Mouse (Mus musculus) heart, embryonic 10.5 days (tissue): ENCODE measurements at regions not wholly inside any gene's neighbourhood (a gene's known extent, or its start where the extent isn't known, plus 50 kb on each side); places are given as distances from the start of the nearest gene placed in this dataset.

Experiments used
- DNase-seq: peaks from one replicate; pipeline ENCODE4 v3.0.0-alpha.2; 2017; ENCODE audit warnings: low spot score
- H3K27ac ChIP-seq: fragments of 300-500 bp; sonication (generic); 2 replicates; pipeline ENCODE4 v1.5.1; 2016; ENCODE audit warnings: mild to moderate bottlenecking
- H3K27me3 ChIP-seq: fragments of 300-500 bp; sonication (generic); 2 replicates; pipeline ENCODE4 v1.6.1; 2016; ENCODE audit warnings: mild to moderate bottlenecking; ENCODE audit not compliant: poor library complexity, insufficient read depth, severe bottlenecking
- H3K36me3 ChIP-seq: fragments of 300-500 bp; sonication (generic); 2 replicates; pipeline ENCODE4 v1.6.1; 2016; ENCODE audit warnings: mild to moderate bottlenecking, moderate library complexity
- H3K4me1 ChIP-seq: fragments of 300-500 bp; sonication (generic); 2 replicates; pipeline ENCODE4 v1.6.1; 2016; ENCODE audit warnings: mild to moderate bottlenecking
- H3K4me3 ChIP-seq: fragments of 300-500 bp; sonication (generic); 2 replicates; pipeline ENCODE4 v1.5.1; 2016; ENCODE audit warnings: mild to moderate bottlenecking, moderate library complexity
- H3K9me3 ChIP-seq: fragments of 300-500 bp; sonication (generic); 2 replicates; pipeline ENCODE4 v1.6.1; 2016; ENCODE audit warnings: mild to moderate bottlenecking, moderate library complexity
- WGBS: fragments of 180-500 bp; shearing (Covaris S2); methylation state at CpG from one replicate; pipeline ENCODE4 v1.1.7; 2016; 5-methylcytosine and 5-hydroxymethylcytosine counted together

DNA sequence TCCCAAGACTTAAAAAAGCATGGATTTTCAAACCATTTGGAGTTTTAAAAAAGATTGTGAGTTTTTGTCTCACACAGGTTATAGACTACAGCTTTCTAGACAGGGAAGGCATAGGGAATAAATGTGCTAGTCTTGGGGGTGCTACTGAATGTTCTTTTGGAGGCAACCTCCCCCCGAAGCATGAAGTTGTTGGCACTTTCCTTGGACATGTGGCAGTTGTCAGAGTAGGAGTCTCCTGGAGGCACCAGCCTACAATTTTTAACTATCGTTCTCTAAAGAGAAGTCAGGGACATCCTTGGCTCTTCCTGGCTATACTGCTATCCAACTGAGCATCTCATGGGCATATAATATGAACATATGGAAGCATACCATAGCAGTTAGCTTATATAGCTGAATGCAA is 112.7 kb upstream of the Asb5 start:
- H3K27me3 ChIP-seq: no peaks in the 10 kb centered on the region
- no peak overlapping the region for H3K4me3 ChIP-seq
- no peak for DNase-seq
- no peaks in the 10 kb centered on the region for H3K9me3 ChIP-seq
- WGBS: 68% methylated on average over 2 of the region's 2 CpGs
- H3K36me3 ChIP-seq: no peaks in the 10 kb centered on the region
- no peak overlapping the region for H3K27ac ChIP-seq
- no peaks in the 10 kb centered on the region for H3K4me1 ChIP-seq

- no peaks in the 10 kb centered on the region for H3K36me3 ChIP-seq
- no peaks in the 10 kb centered on the region for H3K9me3 ChIP-seq
- 74% methylated on average over 2 of the region's 2 CpGs for WGBS
- H3K27me3 ChIP-seq: no peaks in the 10 kb centered on the region
- H3K4me3 ChIP-seq: no peak overlapping the region
- H3K27ac ChIP-seq: no peak overlapping the region
- DNase-seq: no peak
- no peaks in the 10 kb centered on the region for H3K4me1 ChIP-seq
These were observed 111.3 kb upstream of the Asb5 start for GRCm38 (mm10) chr8:54418035-54418434.

GRCm38 (mm10) chr8:54420339-54421098 is 108.9 kb upstream of the Asb5 start:
- Histone ChIP-seq H3K36me3 (no peaks in the 10 kb centered on the region), H3K9me3 (no peaks in the 10 kb centered on the region), H3K4me1 (no peaks in the 10 kb centered on the region), H3K27ac (no peak overlapping the region), H3K27me3 (no peaks in the 10 kb centered on the region), H3K4me3 (no peak overlapping the region)
- DNase-seq: no peak
- WGBS: 64% methylated on average over 6 of the region's 6 CpGs

- H3K27ac ChIP-seq: no peak overlapping the region
- no peak for DNase-seq
- H3K27me3 ChIP-seq: no peaks in the 10 kb centered on the region
- H3K9me3 ChIP-seq: no peaks in the 10 kb centered on the region
- H3K36me3 ChIP-seq: no peaks in the 10 kb centered on the region
- H3K4me1 ChIP-seq: no peaks in the 10 kb centered on the region
- H3K4me3 ChIP-seq: no peak overlapping the region
- WGBS: 76% methylated on average over 3 of the region's 3 CpGs
These were observed 104.3 kb upstream of the Asb5 start for GRCm38 (mm10) chr8:54425039-54425438.

DNA sequence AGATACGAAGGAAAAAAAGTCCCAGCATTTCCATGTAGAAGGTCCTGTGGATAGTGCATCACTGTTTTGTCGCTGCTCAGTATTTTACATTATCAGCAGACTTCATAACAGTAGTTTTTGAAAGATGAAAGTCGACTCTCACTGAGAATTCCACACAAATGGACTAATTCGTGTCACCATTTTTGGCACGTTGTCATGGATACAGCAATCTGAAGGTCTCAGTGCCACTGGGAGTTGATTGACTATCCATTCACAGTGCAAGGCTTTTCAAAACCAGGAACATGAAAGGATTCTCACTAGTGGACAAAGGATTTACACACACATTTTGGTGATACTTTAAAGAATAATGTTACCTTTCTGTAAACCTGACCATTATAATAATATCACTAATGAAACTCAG is 93.7 kb upstream of the Asb5 start:
- no peaks in the 10 kb centered on the region for H3K27me3 ChIP-seq
- H3K36me3 ChIP-seq: no peaks in the 10 kb centered on the region
- H3K4me3 ChIP-seq: no peak overlapping the region
- H3K27ac ChIP-seq: no peak overlapping the region
- no peaks in the 10 kb centered on the region for H3K9me3 ChIP-seq
- DNase-seq: no peak
- H3K4me1 ChIP-seq: no peaks in the 10 kb centered on the region
- WGBS: 82% methylated on average over 5 of the region's 5 CpGs

DNA sequence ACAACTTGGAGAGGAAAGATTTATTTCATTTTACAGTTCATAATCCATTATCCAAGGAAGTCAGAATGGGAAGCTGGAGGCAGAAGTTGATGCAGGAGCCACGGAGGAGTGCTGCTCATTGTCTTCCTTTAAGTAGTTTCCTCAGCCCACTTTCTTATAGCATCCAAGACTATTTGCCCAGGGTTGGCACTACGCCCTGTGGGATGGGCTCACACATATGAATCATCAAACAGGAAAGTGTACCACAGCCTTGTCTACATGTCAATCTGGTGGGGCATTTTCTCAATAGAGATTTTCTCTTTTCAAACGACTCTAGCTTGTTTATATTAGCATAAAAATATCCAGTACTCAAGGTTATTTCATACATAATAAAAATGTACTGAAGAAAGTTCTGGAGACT is 88.2 kb upstream of the Asb5 start:
- H3K27me3 ChIP-seq: no peaks in the 10 kb centered on the region
- WGBS: 67% methylated on average over 3 of the region's 3 CpGs
- no peak overlapping the region for H3K27ac ChIP-seq
- DNase-seq: no peak
- H3K4me1 ChIP-seq: peaks cover 2% of the 10 kb centered on the region; the same call in 1 of the 2 replicates
- no peak overlapping the region for H3K4me3 ChIP-seq
- H3K9me3 ChIP-seq: no peaks in the 10 kb centered on the region
- no peaks in the 10 kb centered on the region for H3K36me3 ChIP-seq

DNA sequence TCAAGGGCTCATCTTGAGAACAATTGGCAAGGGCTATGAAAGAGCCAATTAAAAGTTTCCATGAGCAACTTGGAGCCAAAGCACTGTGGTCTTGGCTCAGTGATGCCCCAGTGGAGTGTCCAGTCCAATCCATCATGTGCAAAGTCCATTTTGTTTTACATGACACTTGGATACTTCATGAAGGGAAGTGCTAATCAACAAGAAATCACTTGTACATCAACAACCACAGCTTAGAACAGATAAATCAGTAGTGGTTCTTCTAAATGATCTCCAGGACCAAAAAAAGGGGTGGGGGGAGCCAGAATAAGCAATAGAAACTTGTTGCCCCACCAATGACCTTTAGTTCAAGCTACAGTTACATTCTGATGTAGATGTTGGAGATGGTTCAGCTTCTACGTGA is 87.0 kb upstream of the Asb5 start:
- DNase-seq: no peak
- no peak overlapping the region for H3K4me3 ChIP-seq
- H3K9me3 ChIP-seq: no peaks in the 10 kb centered on the region
- 69% methylated on average over 1 of the region's 1 CpGs for WGBS
- H3K27me3 ChIP-seq: no peaks in the 10 kb centered on the region
- H3K36me3 ChIP-seq: no peaks in the 10 kb centered on the region
- H3K27ac ChIP-seq: no peak overlapping the region
- H3K4me1 ChIP-seq: peaks cover 4% of the 10 kb centered on the region; the same call in 1 of the 2 replicates

DNA sequence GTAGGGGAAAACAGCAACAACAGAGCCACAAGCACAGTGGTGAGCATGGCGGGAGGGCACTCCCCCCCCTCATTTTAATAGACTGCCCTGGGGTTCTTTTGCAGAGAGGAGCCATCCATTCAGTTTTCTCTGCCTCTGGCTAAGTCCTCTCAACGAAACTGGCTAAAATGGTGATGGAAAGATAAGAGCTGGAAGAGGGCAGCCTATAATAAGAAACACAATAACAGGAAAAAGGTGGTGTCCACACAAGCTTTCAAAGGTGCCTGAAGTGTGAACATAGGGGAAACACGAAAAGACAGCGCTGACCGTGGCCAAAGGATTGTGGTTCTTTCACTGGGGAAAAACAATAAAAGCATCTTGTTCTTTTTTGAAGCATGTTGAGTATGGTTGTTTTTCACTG is 83.0 kb upstream of the Asb5 start:
- no peak overlapping the region; the same call in 1 of the 2 replicates for H3K27ac ChIP-seq
- no peaks in the 10 kb centered on the region for H3K27me3 ChIP-seq
- 27% methylated on average over 5 of the region's 5 CpGs for WGBS
- DNase-seq: no peak
- no peaks in the 10 kb centered on the region for H3K9me3 ChIP-seq
- peaks cover 4% of the 10 kb centered on the region; the same call in 1 of the 2 replicates for H3K4me1 ChIP-seq
- H3K36me3 ChIP-seq: no peaks in the 10 kb centered on the region
- no peak overlapping the region for H3K4me3 ChIP-seq

GRCm38 (mm10) chr8:54449811-54450210 is 79.6 kb upstream of the Asb5 start:
- Histone ChIP-seq H3K9me3 (no peaks in the 10 kb centered on the region), H3K27ac (no peak overlapping the region), H3K27me3 (no peaks in the 10 kb centered on the region), H3K36me3 (no peaks in the 10 kb centered on the region), H3K4me1 (peaks cover 4% of the 10 kb centered on the region; the same call in 1 of the 2 replicates), H3K4me3 (no peak overlapping the region)
- DNase-seq: no peak

GRCm38 (mm10) chr8:54451323-54452021 is 77.9 kb upstream of the Asb5 start:
- H3K4me1 ChIP-seq: no peaks in the 10 kb centered on the region; the same call in 1 of the 2 replicates
- H3K27me3 ChIP-seq: no peaks in the 10 kb centered on the region
- no peaks in the 10 kb centered on the region for H3K36me3 ChIP-seq
- DNase-seq: no peak
- WGBS: 79% methylated on average over 9 of the region's 9 CpGs
- no peak overlapping the region for H3K4me3 ChIP-seq
- no peaks in the 10 kb centered on the region for H3K9me3 ChIP-seq
- no peak overlapping the region for H3K27ac ChIP-seq

DNA sequence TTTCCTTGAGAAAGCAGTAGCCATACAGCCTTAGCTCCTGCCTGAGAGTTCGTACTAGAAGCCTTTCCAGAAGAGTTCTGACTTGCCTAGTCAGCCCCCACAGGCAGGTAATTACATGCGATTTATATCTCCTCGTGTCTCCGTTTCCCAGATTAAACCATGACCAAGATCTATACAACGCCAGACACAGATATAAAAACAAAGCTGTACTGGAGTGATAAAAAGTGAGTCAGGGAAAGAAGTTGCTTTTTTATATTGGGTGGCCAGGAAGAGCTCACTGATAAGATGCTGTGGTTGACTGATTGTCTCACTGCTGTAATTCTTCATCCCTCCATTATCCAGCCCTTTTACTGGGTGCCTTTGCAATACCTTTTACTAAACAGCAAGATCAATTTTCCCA is 64.4 kb upstream of the Asb5 start:
- no peak for DNase-seq
- H3K36me3 ChIP-seq: no peaks in the 10 kb centered on the region
- no peaks in the 10 kb centered on the region for H3K27me3 ChIP-seq
- H3K4me3 ChIP-seq: no peak overlapping the region
- H3K4me1 ChIP-seq: 0 out of 2 replicates have a peak, but pooled peaks cover 3% of the 10 kb centered on the region
- H3K9me3 ChIP-seq: no peaks in the 10 kb centered on the region
- H3K27ac ChIP-seq: no peak overlapping the region
- 27% methylated on average over 5 of the region's 5 CpGs for WGBS

DNA sequence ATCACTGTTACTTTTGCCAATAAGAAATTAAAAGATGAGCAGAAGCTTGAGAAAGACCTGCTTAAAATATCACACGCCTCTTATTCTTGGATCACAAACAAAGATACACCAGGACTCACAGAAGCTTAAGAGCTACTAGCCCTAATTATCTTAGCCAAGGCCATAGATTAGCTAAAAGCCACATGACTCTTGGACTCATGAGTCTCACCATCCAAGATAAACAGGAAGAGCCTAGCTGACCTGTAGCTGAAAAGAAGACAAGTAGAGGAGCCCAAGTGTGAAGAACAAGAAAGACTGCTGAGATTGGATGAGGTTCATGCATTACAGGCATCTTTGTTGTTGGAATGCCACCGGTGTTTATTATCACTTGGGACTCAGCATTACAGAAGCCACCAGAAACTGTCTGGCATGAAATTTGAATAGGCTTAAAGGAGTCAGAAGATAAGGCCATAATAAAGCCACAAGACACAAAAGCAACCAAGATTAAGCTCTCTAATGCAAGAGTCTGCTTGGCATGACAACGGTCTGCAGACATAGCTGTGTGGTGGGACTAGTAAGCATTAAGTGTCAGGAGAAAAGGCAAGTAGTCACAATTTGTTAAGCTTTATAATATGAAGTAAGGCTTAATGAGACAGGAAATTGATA is 63.8 kb upstream of the Asb5 start:
- no peaks in the 10 kb centered on the region for H3K36me3 ChIP-seq
- DNase-seq: no peak
- no peaks in the 10 kb centered on the region for H3K27me3 ChIP-seq
- no peaks in the 10 kb centered on the region for H3K9me3 ChIP-seq
- 0 out of 2 replicates have a peak, but pooled peaks cover 3% of the 10 kb centered on the region for H3K4me1 ChIP-seq
- no peak overlapping the region for H3K4me3 ChIP-seq
- 39% methylated on average over 3 of the region's 3 CpGs for WGBS
- H3K27ac ChIP-seq: no peak overlapping the region
